Mouse (Mus musculus): ENCODE measurements at regions not wholly inside any gene's neighbourhood (a gene's known extent, or its start where the extent isn't known, plus 50 kb on each side); places are given as distances from the start of the nearest gene placed in this dataset.

DNA sequence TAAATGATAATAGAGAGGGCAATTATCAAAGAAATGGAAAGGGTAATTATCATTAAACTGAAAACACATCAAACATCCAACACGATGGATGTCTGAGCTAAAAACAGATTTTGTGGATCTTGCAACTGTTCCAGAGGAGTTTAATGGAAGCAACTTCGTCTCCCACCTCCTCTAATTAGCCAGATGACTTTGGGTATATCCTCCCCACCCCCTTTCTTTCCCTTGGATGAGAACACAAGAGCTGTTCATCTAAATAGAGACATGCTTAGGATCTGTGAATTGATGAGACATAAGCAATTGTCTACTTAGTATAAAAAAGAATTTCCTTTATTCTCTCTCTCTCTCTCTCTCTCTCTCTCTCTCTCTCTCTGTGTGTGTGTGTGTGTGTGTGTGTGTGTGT is 333.7 kb upstream of the Adgrl2 start:
- TF ChIP-seq CTCF (IDR thresholded peaks at IDR 0.05; ENCODE audit: borderline replicate concordance, insufficient read depth, low read depth, low read length) = no peak
- no peak for TF ChIP-seq POLR2A (IDR thresholded peaks at IDR 0.05; ENCODE audit: borderline replicate concordance, insufficient read depth, low read length)
